Mouse (Mus musculus) WW6 (cell line): ENCODE data around the gene Mvb12a.
A peak's percentile ranks its signal among the peaks of the same experiment; 100 is the strongest.

ENCODE experiments used
- DNase-seq: peaks from one replicate; pipeline ENCODE4 v3.0.0-alpha.2; 2013; ENCODE audit warnings: low read depth, low spot score

Gene Mvb12a

DNA sequence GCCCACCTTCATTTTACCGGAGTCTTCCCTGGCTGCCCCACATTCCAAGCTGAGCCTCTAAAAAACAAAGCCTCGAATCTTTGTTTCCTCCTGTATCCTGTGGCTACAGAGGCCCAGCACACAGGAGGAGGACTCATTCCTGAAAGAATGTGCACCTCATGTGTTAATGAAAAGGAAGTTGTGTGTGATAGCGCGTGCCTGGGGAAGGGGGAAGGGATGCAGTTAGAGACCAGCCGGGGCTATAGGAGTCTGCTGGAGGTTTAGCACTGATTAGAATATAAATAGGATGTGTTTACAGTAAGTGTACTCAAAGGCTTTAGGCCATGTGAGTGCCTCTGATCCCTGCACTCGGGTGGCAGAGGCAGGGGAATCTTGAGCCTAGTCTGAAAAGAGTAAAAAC lies 16.4 kb upstream of the Mvb12a start:
- no peak for DNase-seq

DNA sequence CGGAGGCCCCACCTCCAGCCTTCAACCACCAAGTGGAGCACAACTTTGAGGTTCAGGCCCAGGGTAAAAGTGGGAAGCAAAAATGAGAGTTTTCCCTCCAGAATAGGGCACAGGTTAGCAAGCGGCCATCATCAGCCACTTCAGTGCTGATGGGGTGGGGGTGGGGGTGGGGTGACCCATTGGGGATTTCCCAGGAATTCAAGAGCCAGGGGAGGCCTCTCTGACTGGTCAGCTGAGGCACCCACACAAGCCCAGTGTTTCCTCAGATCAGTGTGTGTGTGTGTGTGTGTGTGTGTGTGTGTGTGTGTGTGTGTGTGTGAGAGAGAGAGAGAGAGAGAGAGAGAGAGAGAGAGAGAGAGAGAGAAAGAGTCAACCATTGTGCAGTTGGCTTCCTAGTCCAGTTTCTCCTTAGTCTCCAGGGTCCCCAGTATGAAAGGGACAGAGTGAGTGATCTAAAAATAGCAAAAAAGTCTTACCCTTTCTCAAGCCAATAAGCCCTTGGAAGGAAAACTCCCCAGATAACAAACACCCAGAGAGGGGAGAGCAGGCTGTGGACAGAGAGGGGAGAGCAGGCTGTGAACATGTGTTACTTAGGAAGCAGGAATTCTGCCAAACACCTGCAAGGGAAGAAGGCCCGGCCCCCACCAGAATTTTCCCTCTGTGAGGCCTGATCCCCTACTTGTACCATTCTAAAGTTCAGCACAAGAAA lies 15.4 kb upstream of the Mvb12a start:
- DNase-seq: no peak

DNA sequence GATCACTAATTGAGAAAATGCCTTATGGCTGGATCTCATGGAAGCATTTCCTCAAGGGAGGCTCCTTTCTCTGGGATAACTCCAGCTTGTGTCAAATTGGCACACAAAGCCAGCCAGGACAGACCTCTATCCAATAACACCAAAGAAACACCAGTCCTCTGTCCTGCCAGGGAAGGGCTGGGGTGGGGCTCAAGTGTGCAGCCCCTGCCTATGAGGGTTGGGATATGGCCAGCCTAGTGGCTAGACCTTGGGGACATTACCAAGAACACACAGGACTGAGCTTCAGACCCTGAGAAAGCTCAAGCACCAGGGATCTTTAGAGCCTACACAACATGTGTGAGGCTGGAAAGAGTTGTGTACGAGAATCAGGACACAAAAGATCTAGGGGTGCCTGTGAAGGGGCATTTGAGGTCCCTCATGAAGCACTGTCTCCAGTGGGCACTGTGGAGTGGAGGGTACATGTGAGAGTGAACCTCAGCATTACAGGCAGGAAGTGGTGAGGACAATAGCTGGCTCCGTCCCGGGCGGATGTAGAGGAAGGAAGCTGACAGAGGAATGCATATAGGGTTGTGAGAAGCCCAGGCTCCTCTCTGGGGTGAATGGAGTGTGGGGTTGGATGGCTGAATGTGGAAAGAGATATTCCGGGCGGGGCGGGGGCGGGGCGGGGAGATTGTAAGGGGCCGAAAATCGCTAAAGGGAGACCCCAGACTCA lies 14.2 kb upstream of the Mvb12a start:
- DNase-seq: no peak

DNA sequence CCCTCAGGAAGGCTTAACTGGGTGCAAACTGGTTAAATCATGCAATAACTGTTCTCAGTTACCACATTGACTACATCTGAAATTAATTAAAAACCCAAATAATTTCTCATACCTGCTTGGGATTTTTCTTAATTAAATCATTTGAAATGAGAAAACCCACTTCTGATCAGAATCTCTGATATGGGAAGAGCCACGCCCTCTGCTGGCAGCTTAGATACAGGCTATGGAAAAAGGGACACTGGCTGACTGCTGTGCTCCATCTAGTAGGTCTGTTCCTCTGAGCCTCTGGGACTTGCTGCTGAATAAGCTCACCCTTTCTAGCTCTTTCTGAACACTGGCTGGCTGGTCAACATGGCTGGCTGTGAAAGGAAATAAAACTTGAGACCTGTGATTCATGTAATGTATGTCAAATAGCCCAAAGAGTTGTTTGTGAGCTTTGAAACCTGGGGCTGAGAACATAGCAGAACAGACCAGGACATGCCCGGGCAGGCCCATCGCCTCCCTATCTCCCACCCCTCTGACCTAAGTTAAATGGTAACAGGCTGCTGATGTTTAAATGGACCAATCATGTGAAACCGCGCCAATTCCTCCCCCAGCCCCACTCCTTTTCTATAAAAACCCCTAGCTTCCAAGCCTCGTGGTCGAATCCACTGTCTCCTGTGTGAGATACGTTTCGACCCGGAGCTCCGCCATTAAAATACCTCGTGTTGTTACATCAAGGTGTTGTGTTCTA lies 11.8 kb upstream of the Mvb12a start:
- peak; percentile 68 for DNase-seq

DNA sequence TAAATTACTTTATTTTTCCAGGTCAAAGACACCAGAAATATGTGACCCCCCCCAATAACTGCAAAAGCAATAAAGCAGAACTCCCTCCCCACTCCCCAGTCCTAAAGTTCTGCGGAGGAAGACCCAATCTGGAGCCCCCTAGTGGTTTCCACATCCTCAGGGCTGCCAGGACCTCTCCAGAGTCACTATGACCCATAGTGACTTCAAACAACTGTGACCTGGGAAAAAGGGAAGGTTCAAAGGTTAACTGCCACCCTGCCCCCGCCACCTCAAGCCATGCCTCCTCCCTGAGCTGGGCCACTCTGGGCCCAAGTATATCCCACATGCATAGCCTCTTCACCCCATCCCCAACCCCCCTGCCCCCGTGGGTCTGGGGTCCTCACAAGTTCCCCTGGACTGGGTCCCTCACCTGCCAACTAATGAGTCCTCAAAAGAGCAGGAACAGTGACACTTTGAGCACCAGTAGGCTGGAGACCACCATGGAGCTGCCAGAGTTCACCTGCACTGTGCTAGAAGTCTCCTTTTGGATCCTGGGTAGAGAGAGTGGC lies 8.4 kb upstream of the Mvb12a start:
- no peak for DNase-seq

DNA sequence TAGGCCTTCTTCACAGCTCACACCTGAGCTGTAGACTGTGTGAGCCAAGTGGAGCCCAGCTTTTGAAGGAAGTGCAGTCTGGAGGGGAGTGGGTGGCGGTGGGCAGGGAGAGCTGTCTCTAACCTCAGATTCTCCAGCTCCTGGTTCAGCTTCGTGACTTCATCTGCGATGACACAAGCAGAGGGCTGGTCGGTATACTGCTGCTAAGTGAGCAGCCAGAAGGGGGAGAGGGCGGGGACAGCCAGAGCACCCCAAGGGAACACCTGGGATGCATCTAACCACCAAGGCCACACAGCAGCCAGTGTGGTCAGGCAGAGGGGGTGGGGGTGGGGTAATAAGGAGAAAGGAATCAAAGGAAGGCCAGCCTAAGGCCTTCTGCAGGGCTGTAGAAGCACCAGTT lies 7.1 kb upstream of the Mvb12a start:
- DNase-seq: no peak

DNA sequence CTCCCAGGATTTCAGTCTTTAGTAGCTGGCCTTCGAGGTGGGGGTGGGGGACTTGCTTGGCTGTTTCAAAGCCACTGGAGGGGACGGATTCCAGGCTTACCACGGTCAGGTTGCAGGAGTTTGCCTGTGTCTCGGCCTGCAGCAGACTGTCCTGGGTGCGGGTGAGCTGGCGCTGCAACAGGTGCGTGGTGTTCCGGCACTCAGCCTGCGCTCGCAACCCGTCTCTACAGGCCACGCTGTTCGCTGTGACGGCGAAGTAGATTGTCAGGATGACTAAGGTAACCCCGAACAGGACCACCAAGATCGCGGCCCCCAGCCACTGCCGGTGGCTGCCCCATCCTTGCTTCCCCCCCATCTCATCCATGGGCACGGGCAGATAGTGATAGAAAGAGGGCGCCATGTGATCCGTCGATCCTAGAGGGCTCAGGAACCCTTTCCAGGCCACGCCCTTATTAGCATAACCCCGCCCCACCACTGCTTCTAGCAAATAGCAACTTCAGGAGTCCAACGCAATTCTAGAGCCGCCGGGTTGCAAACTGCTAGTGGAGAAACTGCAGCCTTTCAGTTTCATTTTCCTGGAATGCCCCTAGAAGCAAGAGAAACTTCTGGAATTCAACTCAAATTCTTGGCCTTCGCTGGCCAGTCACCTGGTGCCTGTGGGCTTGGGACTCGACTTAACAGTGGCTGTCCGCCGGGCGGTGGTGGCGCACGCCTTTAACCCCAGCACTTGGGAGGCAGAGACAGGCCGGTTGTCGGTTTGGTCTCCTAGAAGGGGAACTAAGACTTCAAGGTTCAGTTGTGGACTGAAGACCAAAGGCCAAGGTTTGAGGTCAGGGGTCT lies 5.5 kb upstream of the Mvb12a start, which contains the start of gene Bst2:
Bst2 (minus strand) TSS at position 429 of the 840 bp plus-strand sequence.
- peak; percentile 89 for DNase-seq

DNA sequence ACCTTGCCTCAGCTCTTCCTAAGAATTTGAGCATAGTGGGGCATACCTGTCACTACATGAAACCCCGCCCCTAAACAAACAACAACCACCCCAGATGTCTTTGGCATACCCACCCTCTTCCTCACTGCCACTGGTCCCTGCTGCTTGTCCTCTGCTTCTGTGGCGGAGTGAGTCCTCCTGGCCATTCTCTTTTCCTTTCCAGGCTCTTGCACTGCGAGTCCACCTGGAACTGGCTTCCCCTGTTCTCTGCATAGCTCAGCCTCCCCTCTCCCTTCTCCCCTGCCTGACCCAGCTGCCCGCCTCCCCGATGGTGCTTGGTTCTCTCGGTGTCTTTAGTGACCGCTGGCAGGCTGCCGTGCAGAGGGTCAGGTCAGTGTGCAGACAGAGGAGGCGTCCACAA lies 1.0 kb downstream of the Mvb12a start:
- DNase-seq: no peak

DNA sequence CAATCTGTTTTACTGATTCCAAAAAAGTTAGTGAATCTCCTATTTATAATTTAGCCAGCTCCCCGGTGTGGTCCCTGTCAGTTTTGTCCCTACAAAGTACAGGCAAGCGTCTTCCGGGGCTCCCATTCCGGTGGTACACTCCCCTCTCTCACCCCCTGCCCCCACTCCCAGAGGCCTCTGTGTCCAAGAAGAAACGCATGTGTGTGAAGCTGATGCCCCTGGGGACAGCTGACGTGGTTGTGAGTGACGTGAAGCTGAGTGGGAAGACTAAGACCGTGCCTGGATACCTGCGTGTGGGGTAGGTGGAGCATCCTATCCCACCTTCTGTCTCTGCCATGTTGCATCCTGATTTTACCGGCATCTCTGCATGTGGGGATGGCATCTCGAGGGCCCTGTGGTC lies 2.3 kb downstream of the Mvb12a start:
- DNase-seq: no peak

DNA sequence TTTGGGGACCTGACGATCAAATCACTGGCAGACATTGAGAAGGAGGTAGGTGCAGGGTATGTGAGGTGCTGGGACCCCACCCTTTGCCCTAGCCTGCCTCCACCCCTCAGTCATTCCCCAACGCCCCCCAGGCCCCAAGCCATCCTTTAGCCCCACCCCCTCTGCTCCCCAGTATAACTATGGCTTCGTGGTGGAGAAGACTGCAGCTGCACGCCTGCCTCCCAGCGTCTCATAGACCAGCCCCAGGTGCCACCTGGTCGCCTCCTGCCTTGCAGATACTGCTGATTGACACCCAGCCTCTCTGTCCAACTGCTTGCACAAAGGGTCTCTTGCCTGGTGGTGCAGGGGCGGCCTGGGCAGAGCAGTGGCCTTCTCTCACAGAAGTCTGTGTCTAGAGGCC lies 4.9 kb downstream of the Mvb12a start:
- no peak for DNase-seq

DNA sequence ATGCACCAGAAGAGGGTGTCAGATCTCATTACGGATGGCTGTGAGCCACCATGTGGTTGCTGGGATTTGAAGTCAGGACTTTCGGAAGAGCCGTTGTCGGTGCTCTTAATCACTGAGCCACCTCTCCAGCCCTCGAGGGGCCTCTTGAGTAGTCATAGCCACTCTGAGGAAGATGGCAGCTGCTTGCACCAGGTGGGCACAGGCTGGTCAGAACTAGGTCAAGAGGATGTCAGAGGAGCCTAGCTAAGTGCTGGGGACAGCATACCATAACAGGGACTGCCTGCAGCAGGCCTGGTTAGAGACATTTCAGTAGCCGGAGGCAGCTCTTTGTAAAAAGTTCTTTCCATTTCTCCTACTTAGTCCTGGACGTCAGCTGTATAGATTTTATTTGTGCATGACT lies 8.0 kb downstream of the Mvb12a start:
- no peak for DNase-seq

DNA sequence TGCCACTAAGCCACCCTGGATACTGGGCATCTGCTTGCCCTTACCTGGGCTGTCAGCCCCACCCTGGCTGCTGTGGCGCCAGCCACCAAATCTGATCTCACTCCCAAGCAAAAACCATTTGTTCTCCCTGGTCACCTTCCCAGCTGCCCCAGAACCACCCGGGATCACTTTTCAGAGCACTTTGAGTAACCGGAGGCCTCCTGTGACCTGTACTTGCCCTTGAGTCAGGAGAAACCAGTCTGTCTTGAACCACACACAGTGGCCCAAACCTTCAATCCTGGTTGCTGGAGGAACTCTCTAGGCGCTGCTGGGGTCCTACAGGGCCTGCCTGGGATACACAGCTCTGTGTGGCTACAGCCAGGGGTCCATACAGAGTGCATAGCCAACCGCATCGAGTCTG lies 10.0 kb downstream of the Mvb12a start:
- no peak for DNase-seq

DNA sequence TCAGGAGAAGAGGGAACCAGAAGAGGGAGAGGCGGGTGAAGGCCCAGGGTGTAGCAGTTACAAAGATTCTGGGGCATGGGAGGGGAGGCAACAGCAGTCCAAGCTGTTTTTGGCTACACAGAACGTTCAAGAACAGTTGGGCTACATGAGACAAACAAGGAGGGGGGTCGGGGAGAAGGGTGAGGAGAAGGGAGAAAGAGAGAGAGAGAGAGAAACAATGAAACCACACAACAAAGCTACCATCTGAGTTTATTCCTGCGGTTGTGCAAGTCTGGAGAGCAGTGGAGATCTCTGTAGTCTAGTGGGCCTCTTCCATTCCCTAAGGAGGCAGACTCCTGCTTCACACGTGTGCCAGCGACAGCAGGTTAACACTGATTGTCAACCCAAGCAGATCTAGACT lies 11.3 kb downstream of the Mvb12a start:
- no peak for DNase-seq

DNA sequence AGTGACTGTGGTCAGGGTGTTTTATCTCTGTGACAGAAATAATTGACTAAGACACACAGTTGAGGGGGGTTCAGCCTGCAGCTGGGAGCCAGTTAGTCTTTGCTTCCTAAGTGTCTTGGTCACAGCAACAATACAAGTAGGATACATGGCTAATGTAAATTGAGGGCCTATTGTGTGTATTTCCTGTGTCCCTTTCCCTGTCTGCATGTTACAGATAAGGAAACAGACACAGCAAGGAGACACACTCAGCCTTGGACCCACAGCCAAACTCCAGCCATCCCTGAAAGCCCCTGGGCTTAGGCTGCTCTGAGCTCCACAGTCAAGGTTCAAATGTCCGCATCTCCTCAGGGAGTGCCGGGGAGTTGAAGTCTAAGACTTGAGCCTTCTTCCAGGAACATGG lies 11.9 kb downstream of the Mvb12a start:
- DNase-seq: no peak

DNA sequence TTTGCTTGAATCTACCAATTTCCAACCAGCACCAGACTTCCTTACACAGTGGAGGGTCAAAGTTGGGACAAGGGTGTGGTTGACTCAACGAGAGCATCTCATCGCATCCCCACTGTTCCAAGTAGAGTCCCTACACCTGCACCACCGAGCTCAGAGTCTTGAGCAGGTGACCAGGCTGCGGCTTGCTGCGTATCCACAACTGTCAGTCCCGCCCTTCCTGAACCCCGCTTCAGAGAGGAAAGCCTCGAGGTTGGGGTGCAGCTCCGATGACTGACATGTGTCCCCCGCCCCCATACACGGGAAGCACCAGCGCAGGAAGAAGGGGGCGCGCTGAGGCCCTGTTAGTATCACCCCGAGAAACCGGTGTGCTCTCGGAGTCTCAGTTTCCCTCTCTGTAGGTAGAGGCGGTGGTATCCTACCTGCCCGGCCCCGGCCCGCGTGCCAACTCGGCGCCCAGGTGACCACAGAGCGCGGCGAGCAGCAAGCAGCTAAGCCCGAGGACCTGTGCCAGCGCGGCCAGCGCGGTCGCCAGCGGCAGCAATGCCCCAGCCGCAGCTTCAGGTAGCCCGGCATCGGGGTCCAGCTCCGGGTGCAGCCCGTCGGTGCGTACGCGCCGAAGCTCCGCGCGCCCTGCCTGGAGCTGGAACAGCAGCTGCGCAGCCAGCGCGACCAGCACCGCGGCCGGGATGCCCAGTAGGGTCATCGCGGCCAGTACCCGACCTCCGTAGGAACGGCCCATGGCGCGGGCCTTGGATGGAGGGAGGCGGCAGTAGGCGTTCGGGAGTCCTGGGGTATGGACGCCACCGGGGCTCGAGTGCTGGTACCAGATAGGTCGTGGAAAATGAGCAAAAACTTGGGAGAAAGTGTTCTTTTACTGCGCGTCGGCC lies 15.6 kb downstream of the Mvb12a start, which contains the start of gene Tmem221:
Tmem221 (minus strand) TSS at position 801 of the 887 bp plus-strand sequence.
- no peak for DNase-seq

DNA sequence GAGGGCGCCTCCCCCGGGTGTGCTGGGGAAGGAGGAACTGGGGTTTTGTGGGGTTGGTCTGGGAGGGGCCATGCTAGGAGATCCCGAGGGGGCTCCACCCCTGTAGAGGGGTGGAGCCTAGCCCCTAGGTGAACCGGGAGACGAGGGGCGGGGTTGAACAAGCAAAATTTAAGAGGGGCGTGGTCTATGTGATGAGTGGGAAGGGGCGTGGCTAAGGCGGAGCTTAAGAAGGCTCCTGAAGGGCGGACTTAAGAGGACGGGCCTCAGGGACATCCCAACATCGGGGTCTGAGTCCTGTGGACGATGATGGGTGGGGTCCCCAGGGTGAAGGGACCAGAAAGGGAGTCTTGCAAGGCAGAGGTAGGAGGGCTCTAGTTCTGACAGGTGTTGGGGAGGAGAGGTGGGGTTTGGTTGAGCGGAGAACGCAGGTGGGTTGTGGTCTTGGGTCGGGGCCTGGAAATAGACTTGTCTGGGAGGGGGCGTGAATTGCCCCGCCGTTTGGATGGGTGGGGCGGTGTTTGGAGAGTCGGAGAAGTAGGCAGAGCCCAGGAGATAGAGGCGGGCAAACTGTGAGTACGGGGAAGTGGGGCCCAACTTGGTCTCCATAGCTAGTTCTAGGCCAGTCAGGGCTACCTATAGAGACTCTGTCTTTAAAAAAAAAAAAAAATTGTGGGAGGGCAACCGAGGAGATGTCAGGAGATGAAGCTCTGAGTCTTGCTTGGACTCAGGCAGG lies 16.4 kb downstream of the Mvb12a start:
- peak; percentile 97 for DNase-seq

DNA sequence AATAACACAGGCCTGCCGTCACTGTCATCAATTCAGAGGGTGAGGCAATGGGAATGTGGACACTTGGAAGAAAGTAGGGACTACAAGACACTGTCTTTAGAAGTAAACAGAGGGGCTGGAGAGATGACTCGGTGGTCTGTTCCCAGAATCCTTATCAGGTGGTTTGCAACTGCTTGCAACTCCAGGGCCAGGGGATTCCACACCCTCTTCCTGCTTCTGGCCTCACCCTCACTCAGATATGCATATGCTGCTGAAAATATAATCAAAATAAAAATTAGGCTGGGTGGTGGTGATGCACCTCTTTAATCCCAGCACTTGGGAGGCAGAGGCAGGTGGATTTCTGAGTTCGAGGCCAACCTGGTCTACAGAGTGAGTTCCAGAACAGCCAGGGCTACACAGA lies 17.3 kb downstream of the Mvb12a start:
- no peak for DNase-seq

DNA sequence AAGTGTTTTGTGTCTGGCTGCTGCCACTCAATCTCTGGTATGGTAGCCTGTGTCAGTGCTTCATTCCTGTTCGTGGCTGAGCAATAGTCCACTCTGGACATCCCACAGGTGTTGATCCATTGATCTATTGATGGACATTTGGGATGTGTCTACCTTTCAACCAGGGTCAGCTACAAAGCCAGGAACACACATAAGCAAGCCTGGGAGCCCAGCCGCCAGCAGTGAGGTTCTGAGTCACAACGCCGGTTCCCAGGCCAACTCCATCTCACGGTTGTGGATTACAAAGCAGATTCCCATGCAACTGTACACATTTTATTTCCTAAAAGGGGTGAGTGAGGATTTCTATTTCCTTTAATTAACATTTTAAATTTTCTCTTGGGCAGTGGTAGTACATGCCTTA lies 18.0 kb downstream of the Mvb12a start:
- no peak for DNase-seq

DNA sequence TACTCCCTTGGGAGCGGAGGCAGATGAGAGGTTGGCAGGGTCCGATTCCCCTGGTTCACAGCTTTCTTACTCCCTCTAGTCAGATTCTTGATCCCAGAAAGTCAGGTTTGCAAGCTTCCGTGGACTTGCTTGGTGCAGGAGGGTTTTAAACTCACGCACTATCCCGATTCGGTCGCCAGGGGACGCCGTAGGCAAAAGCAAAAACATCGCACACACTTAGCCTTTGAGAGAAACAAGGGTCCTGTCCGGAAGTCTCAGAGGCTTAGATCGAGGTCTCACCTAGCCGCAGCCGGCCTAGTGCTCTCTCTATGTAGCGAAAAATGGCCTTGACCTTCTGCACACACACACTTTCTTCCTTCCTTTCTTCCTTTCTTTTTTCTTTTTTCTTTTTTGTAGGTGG lies 18.7 kb downstream of the Mvb12a start:
- DNase-seq: peak; percentile 84

DNA sequence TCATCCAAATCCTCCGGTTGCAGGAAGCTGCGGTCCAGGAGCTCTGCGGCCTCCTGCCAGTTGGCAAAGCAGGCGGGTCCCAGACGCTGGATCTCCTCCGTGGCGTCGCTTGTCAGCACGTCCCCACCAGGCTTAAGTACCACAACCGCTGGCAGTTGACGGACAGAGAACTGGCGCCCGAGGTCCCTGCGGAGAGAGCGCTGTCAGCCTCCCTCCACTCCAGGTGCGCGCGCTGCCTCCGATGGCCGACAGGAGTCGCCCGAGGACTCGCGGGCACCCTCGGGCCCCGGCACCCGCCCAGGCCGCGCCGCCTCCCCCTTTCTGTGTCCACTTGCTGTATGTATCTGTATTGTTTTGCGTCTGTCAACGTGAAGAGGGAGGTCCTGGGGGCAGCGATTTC lies 20.0 kb downstream of the Mvb12a start:
- no peak for DNase-seq
